Mouse (Mus musculus) gastrocnemius, adult 2 months (tissue): ENCODE measurements at regions not wholly inside any gene's neighbourhood (a gene's known extent, or its start where the extent isn't known, plus 50 kb on each side); places are given as distances from the start of the nearest gene placed in this dataset.
A peak's percentile ranks its signal among the peaks of the same experiment; 100 is the strongest.
"Not testable (repeated sequence)": the region's sequence is repeated elsewhere in the genome, so short reads cannot be mapped to it uniquely, and the experiment has no call there.

Experiments used
- DNase-seq: peaks from one replicate; pipeline ENCODE4 v3.0.0; 2022
- H3K27ac ChIP-seq: fragments of 200-600 bp; 2 replicates; pipeline ENCODE4 v1.8.1; 2022; ENCODE audit warnings: mild to moderate bottlenecking
- H3K4me3 ChIP-seq: fragments of 200-600 bp; 2 replicates; pipeline ENCODE4 v1.8.1; 2022; ENCODE audit warnings: mild to moderate bottlenecking, moderate library complexity
- CTCF ChIP-seq: fragments of 200-600 bp; IDR thresholded peaks from 2 replicates; pipeline ENCODE4 v1.8.1; 2022; ENCODE audit warnings: antibody characterized with exemption, mild to moderate bottlenecking, moderate library complexity
- intact Hi-C: fragments of 180-260 bp; cut with DNase I; formaldehyde crosslinking; loops from one replicate; pipeline ENCODE4 v1.15.1; 2025

DNA sequence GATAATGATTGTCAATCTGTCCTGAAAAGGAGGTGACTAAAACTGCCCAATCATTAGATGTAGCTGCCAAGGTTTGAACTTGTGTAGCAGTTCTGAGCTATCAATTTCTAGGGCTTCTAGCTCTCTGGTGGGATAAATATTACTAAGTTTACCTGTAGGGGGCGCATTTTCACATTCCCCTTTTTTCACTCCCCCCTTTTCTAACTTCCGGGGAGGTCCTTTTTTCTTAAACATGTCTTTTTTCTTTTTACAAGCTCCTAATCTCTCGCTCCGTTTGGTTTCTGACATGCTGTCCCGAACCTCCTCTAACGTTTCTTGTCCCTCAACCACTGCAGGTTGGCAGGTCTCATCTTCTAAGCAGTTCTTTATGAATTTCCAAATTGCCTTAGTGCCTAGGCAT, 2129.0 kb downstream of the Cntnap5b start:
- peak overlapping the region; percentile 41; the same call in 1 of the 2 replicates for H3K4me3 ChIP-seq
- DNase-seq, intact Hi-C loops: not testable (repeated sequence)

DNA sequence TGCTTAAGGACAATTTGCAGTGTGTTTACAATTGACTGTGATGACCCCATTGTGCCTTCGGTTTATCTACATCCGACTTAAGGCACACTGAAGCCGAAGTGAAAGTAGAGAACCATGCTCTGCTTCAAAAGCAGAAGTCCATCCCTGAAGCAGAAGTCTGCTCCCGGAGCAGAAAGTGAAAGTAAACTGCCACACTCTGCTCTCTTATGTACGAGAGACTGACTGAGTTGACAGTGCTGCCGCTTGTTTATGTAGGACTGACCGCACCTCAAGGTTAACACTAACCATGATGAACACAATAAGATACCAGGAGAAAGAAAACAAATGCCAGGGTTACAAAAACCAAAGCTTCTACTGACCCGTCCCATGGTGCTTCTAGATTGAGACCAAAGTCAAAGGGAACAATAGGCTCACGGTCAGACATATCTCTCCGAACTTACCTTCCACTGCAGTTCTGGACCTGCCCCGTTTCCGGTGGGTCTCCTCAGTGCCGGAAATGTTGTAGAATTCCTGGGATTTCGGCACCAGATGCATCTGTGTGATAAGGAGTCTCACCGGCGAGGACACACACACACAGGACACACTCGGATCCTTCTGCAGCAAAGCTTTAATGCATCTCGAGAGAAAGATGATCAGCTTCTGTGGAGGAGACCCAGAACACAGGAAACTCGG, 2129.7 kb downstream of the Cntnap5b start:
- H3K4me3 ChIP-seq = peak overlapping the region; percentile 41
- H3K27ac ChIP-seq, DNase-seq, intact Hi-C loops: not testable (repeated sequence)

More for the DNA sequence above, 2129.0 kb downstream of the Cntnap5b start:
- H3K27ac ChIP-seq = not testable (repeated sequence)

DNA sequence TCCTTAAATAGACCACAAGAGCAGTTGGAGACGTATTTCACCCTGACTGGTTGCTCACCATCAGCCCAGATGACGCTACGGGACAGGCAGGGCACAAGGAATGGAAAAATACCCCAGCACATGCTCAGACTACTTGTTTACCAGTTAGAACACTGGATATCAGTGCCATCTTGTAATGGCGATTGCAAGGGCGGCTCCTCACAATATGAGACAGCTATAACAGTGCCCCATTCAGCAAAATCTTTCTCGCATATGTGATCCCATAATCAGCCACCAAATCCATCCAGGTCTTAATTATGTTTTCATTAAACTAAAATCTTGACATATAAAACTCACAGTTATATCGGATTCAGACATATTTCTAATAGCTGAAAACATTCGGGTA, 2130.3 kb downstream of the Cntnap5b start:
- H3K27ac ChIP-seq, intact Hi-C loops, DNase-seq, H3K4me3 ChIP-seq: not testable (repeated sequence)

DNA sequence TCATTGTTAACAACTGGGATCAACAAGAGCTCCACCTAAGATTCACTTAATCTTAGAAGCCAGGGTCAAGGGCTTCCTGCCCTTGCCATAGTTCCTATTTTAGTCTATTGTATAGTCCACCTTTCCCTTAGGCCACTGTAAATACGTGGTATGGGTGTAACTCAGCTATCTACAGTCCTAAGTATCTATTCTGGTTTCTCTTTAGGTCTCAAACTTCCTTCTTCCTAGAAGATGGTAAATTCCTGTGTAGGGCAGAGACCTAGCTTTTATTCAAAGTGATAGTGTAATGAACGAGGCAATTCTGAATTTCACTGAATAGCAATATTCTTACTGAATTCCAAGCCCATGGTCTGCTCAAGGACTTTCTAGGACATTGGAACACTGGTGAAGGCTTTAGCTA, 2144.4 kb downstream of the Cntnap5b start:
- DNase-seq, H3K4me3 ChIP-seq, intact Hi-C loops, H3K27ac ChIP-seq: not testable (repeated sequence)

DNA sequence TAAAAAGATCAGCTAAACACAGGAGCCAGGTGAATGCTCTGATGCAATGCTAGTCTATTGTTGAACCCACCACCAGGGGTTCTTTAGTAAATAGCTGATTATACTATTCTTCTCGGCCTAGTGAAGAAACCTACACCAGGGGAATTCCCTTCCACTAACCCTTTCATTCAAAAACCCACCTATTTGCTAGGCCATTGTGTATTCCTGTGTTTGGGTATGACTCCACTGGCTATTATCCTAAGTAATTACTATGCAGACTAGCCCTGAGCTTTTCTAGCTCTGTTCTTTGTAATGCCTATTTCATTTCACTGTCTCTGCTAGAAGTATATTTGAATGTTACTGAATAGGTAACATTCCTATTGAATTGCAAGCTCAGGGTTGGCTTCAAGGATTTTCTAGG, 2146.3 kb downstream of the Cntnap5b start:
- Histone ChIP-seq H3K4me3 (no peak overlapping the region), H3K27ac (no peak overlapping the region)
- no peak for DNase-seq
- no peak for TF ChIP-seq CTCF
- intact Hi-C loops = no loop called here

DNA sequence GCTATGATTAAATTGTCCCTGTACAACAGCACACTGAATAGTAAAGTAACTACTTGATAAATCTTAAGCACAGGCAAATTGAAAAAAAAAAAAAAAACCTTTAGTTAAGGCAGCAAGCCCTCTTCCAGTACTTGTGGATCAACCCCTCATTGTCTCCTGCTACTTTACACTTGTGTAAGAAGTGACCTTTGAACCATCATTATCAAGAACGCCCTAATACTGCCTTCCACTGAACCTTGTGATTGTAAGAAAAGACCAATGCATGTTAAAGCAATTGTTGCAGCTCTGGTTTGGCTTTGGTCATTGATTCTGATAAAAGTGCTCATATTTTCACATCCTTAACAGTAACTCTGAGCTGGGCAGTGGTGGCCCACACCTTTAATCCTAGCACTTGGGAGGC, 2168.5 kb downstream of the Cntnap5b start:
- TF ChIP-seq CTCF = no peak
- Histone ChIP-seq H3K4me3 (no peak overlapping the region), H3K27ac (no peak overlapping the region)
- intact Hi-C loops = no loop called here
- no peak for DNase-seq
